Mouse (Mus musculus): ENCODE results near the gene Kifap3.

Kifap3 gene

DNA sequence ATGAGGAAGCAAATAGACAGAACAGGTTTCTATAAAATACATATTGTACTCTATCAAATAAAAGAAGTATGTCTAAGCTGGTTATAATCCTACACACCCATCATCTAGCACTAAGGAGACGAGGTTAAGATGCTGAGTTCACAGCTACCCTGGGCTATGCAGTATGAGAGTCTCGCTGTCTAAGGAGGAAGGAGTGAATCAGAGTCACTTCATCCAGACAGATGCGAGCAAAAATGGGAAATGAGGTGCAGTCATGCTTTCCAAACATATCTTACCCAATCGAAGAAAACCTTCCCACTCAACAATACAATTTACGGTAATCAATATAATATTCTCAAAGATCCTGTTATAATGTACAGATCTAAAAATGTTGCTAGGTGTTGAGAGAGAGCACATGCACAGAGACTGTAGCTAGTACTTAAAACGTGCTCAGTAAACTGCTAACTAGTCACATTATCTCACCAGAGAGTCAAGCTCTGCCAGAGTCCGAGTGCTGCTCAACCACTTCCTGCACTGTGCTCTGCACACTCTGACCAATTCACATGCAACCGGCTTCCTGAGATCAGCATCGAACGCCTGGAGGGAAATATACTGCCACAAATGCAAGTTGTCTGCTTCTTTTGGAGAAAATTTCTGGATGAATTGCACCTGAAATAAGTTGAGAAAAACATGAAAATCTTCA, 184.8 kb downstream of the Kifap3 start:
- DNase-seq (ENCODE audit: low spot score in 2 of 2): no peak
